Mouse (Mus musculus): ENCODE measurements at regions not wholly inside any gene's neighbourhood (a gene's known extent, or its start where the extent isn't known, plus 50 kb on each side); places are given as distances from the start of the nearest gene placed in this dataset.

DNA sequence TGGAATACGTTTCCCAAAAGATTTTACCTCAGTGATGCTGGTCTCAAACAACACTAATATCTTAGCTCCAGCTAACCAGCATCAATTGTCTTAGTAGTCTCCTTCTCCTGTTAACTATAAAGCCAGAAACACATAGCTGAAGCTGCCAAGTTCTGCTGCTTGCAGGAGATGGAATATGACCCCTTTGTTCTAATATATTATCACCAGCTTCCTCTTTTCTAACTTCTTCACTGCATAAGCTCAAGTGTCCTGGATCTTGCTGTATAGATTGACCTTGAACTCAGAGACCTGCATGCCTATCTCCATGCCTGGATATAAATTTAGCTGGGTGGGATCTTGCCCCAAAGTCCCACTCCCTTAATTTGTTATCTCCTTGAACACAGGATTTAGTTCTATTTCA lies 94.8 kb downstream of the Rbm46 start:
- DNase-seq (ENCODE audit: low spot score in 2 of 2): no peak

DNA sequence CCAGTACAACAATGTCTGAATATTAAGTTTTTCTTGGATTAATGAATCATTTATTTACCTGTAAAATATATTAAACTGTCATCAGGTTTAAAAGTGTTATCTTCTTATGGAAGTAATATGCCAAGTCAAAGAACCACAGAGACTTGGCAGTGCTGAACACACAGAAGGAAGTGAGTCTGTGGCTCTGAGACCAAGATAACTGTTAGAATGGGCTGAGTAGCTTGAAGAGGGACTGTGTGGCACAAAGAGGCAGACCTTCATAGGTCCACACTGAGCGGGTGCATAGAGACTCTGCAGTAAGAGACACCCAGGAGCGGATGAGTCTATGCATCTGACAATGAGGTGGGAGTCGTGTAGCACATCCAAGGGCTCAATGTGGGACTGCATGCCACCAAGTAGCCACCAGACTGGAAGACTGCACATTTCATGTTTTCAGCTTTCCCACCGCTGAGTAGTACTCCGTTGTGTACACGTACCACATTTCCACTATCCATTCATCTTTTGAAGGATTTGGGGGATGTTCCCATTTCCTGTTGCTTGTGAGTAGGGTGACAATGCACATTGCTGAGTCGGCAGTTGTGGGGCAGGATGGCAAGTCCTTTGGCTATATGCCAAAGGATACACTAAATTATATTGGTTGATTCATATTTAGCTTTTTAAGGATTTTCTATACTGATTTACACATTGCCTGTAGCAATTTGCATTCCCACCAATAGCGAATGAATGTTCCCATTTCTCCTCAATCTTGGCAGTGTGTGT lies 105.6 kb downstream of the Rbm46 start:
- DNase-seq (ENCODE audit: low spot score in 2 of 2): no peak

DNA sequence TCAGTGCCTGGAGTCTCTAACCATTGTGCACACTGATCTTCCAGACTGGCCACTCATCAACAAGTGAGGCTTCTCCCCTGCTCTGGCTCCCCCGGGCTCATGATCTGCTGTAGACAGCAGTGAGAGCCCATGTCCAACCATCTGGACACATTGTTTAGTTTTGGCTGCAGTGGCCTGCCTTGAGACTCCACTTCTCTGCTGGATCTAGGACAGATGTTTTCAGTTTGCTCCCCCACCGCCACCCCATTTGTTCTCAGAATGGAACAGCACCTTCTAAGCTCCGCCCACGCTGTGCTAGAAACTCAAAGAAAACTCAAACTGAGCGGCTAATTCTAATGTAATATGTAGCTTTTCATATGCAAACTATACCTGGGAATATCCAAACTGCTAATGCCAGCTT lies 108.8 kb downstream of the Rbm46 start:
- no peak for DNase-seq (ENCODE audit: low spot score in 2 of 2)

DNA sequence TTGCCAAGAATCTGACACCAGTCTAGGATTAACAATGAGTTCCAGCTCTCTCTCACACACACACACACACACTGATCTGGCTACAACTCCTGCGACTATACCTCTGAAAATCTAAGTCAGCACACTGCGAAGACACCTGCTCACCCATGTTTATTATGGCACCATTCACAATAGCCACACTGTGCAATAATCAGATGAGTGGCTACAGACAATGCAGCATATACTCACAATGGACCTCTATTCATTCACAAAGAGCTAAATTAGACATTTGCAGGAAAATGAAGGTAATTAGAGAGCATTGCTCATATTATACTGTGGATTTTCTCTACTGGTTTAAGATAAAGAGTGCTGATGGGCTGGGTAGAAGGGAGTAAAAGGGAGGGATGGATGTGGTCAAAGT lies 116.3 kb downstream of the Rbm46 start:
- no peak for DNase-seq (ENCODE audit: low spot score in 2 of 2)

DNA sequence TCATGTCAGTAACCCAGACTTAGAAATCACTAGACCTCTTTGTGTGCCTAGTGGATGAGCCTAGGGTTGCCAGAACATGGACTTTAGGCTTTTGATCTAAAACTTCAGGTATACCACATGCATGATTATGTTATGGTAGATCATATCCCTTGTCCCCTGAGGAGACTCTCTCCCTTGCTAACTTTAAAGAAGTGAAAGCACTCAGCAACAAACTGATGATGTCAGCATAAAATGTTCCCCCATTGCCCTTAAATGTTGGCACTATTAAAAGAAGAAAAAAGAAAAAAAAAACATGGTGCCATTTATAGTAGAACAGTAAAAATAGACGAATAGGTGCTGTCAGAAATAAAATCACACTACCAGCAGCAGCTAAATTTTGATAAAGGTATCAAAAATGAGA lies 117.3 kb downstream of the Rbm46 start:
- no peak for DNase-seq (ENCODE audit: low spot score in 2 of 2)

DNA sequence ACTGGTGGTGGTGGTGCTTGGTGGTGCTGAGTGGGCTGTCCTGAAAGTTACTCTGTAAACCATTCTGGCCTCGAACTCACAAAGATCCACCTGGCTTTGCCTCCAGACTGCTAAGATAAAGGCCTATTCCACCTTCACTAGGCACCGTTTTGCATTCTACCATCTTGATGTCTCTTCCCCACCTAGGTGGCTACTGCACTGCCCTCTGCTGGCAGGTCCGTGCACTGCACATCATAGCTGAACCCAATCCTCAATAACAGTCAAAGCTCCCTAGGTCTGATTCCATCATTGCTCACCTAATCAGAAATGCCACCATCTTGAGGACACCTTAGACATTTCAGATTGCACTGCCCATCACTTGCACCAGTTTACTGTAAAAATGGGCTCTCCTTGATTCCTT lies 150.7 kb downstream of the Rbm46 start:
- peak in 1 of 2 experiments; percentile 2 for DNase-seq (ENCODE audit: low spot score in 2 of 2)

DNA sequence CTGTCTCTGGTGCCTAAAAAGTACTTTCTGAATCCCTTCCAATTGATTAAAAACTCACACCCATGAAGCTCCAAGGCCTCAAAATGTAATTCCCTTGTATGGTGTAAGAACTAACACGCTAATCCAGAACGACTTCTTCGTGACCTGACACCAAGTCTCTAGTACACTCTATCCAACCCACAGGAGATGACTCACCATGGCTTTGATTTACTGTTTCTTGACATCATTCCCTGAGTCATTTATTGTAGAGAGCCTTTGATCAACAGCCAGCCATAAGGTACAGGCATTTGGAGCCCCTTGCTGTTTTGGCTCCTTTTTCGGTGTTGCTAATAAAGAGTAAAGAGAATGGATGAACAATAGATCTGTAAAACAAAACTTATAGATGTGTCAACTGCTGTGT lies 159.7 kb upstream of the Npy2r start:
- no peak for DNase-seq (ENCODE audit: low spot score in 2 of 2)

DNA sequence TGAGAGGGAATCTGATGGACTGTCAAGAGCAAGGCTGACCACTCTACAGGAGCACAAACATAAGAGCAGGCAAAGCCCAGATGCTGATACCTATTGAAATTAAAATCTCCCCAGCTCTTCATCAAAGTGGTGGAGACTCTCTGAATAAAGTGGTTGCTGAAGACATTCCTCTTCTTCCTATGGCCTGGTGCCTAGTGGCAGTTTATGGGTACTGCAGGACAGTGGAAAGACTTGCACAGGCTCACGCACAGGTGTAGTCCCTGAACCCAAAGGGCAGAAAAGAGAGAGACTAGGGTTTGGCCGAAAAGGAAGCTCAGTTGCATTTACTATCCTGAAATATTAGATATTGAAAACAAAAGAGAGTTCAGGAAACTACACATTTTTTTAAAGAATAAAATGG lies 144.2 kb upstream of the Npy2r start:
- no peak for DNase-seq (ENCODE audit: low spot score in 2 of 2)

DNA sequence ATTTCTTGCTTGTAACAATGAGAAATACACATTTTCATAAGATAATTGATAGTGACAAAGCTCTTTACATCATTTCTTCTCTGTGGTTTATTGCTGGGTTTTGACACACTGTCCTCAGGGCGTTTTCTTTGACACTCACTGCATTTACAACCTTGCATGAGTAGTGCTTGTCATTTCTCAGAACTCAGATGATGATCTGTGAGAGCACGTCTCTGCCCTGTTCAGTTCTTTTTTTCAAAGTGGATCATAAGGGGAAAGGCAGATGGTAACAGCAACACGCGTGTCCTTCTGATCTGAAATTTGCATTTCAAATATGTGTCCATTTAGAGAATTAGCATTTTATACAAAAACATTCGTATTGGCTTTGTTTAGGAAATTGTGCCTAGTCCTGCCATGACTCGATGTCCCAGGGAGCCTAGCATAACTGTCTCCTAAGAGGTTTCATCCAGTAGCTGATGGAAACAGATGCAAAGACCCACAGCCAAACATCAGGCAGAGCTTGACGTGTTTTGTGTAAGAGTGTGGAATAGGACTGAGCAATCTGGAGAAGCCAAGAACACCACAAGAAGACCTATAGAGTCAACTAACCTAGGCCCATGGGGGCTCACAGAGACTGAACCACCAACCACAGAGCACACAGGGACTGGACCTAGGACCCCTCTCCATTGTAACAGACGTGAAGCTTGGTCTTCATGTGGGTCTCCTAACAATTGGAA lies 108.4 kb upstream of the Npy2r start:
- DNase-seq (ENCODE audit: low spot score in 2 of 2): no peak

DNA sequence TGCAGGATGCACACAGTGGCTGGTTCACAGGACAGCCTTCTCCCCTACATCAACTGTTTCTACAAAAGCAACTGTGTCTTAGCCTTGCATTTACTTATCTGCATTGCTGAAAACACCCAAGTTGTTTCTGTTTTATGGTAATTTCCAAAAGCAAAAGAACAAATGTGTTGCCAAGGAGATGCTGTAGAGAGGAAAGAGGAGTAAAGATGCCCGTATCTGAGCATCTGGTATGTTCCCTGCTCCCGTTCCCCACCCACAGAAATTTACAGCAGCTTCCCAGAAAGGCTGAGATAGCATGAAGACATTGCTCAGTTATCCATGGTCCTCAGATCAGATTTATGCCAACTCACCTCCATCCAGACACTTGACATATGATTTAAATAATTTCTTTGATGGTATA lies 104.5 kb upstream of the Npy2r start:
- DNase-seq (ENCODE audit: low spot score in 2 of 2): no peak

DNA sequence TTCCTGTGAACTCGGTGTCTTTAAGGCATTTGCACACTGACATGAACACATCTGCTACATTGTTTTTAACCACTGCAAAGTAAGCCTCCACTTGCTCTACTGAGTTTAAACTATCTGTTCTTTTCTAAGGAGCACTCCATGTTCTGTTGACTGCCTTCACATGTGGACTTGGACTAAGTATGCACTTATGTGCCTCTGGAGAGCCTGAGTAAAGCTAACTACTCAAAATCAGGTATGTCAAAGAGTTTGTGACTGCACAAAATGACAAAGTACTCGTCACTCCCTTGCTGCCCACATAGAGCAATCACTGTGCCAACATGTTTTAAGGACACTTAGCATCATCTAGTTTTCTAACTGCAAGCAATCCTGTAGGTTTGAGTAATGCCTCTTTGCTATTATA lies 92.2 kb upstream of the Npy2r start:
- no peak for DNase-seq (ENCODE audit: low spot score in 2 of 2)

DNA sequence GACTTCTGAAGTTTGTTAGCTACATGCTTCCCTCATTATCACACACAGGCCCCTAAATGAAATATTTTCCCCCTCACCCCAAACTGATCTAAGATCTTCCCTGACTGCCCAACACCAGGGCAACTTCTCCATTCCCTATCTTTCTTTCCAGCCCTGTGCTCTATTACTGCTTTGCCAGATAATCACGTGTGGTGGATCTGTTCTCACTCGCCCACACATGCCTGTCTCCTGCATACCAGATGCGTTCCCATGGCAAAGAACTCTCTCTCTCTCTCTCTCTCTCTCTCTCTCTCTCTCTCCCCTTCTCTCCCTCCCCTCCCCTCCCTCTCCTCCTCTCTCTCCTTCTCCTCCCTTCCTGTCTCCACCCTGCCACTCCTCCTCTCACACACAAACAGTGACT lies 88.8 kb upstream of the Npy2r start:
- no peak for DNase-seq (ENCODE audit: low spot score in 2 of 2)

DNA sequence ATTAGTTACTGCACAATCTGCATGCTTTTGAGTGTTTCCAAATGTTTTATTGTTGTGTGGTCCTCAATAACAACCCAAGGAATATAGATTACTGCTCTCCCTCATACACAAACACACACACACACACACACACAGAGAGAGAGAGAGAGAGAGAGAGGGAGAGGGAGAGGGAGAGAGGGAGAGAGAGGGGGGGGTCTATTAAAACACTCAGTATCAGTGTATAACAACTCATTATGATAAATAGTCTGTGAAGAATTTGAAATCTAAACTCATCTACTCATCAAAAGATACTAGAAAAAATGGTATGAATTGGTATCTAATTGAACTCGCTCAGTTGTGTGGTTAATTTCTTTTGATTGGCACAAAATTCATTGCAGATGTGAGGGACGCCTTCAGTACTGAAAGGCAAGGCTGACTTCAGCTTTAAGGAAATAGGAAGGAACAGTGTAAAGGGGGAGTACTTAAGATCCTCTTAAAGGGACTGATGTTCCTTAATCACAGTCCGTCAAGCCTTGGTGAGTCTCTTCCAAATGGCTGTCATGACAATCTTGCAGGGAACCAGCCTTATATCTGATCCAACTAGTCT lies 72.6 kb upstream of the Npy2r start:
- DNase-seq (ENCODE audit: low spot score in 2 of 2): no peak

DNA sequence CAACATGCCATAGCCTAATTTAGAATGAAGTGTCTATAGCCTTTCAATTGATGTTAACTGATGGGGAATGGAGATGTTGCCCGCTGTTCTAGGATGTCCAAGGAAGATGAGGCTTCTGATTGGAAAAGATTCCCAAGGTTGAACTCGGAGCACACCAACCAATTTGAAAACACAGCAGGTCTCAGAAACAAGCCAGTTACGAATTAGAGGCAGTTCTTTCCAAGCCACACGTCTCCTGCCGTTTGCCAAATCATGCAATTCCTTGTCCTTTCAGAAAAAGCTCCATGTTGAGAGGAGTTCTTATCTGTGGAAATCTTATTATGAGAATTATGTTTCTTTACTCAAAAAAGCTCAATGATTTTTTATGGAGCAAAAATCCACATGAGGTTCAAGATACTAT lies 71.5 kb upstream of the Npy2r start:
- no peak for DNase-seq (ENCODE audit: low spot score in 2 of 2)

DNA sequence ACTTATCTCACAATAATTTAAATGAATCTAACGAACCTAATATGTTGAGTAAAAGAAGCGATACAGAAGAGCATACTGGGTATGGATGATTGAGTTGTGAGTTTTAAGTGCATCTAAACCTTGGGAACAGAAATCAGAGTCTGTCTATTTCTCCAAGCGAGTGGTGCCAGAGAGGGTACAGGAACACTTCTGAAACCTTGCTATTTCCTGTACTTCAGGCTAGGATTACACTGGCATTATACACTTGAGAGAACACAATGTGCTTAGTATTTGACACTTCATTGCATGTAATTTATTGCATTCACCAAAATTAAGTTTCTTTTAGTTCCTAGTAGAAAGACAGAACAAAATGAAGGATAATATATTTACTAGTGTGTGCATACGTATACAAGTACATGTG lies 54.0 kb upstream of the Npy2r start:
- no peak for DNase-seq (ENCODE audit: low spot score in 2 of 2)

DNA sequence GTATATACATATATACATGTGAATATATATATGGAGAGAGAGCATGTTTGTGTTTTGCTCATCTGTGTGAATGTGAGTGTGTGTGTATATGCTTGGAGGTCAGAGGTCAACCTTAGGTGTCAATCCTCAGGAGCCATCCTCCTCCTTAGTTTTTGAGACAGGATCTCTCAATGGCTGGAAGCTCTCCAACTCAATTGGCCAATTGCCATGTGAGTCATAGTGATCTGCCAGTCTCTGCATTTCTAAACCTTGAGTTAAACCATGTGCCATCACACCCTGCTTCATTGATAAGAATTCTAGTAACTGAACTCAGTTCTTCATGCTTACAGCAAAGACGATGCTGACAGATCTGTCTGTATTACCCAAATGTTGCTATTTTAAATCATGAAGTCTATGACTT lies 50.8 kb upstream of the Npy2r start:
- DNase-seq (ENCODE audit: low spot score in 2 of 2): no peak
